Mouse (Mus musculus): ENCODE results near the gene Fat1.

- TF ChIP-seq CTCF (IDR thresholded peaks at IDR 0.05 in 2 of 3, conservative IDR thresholded peaks at IDR 0.05 in 1 of 3; ENCODE audit: control insufficient read depth in 1 of 3, insufficient read depth in 1 of 3, low read depth in 2 of 3, low read length in 3 of 3, poor library complexity in 1 of 3, severe bottlenecking in 1 of 3) (no peak), EP300 (IDR thresholded peaks at IDR 0.05; ENCODE audit: low read depth in 1 of 2, low read length in 2 of 2) (no peak), CHD2 (IDR thresholded peaks at IDR 0.05; ENCODE audit: low read length) (no peak), ZNF384 (IDR thresholded peaks at IDR 0.05; ENCODE audit: low read depth, low read length) (no peak), POLR2A (IDR thresholded peaks at IDR 0.05; ENCODE audit: control insufficient read depth in 1 of 2, insufficient read depth in 1 of 2, low read depth in 1 of 2, low read length in 2 of 2, poor library complexity in 1 of 2) (no peak), E2F4 (IDR thresholded peaks at IDR 0.05; ENCODE audit: borderline replicate concordance, low read depth, low read length) (no peak), ELF1 (IDR thresholded peaks at IDR 0.05; ENCODE audit: low read depth, low read length) (no peak), RCOR1 (IDR thresholded peaks at IDR 0.05; ENCODE audit: low read depth, low read length) (no peak), BHLHE40 (IDR thresholded peaks at IDR 0.05; ENCODE audit: borderline replicate concordance, low read depth, low read length) (no peak), USF1 (IDR thresholded peaks at IDR 0.05; ENCODE audit: low read depth, low read length) (no peak), POLR2AphosphoS5 (IDR thresholded peaks at IDR 0.05; ENCODE audit: borderline replicate concordance, low read depth, low read length) (no peak), MYC (IDR thresholded peaks at IDR 0.05; ENCODE audit: low read depth, low read length) (no peak)
Observed at GRCm38 (mm10) chr8:44970093-44970492, 34.8 kb downstream of the Fat1 start.
